Mouse (Mus musculus) CD8-positive naive resting alpha-beta T cell, adult 57 days (primary cell): ENCODE data around the gene Gm17584. TPM values are rescaled to one million over a fixed set of nuclear protein-coding genes. Genes with fewer than 3 reads are reported as not detected.

Source experiments
- total RNA-seq: library from RNA; stranded (reverse); gene quantifications from one replicate; pipeline ENCODE4 v1.2.4, GENCODE M21; 2023

Gene Gm17584
- not detected for total RNA-seq

GRCm38 (mm10) chrX:124500263-124500662, at the start of gene Gm17584:
Gm17584 (plus strand) TSS chrX:124500563.

Other genes with a start within 250 kb of the Gm17584 start
- gene Gm17469, start 129.3 kb downstream of the Gm17584 start, total RNA-seq: not detected